Mouse (Mus musculus): ENCODE data around the gene Inpp5d.
"Not testable (repeated sequence)": the region's sequence is repeated elsewhere in the genome, so short reads cannot be mapped to it uniquely, and the experiment has no call there.

The Inpp5d gene

DNA sequence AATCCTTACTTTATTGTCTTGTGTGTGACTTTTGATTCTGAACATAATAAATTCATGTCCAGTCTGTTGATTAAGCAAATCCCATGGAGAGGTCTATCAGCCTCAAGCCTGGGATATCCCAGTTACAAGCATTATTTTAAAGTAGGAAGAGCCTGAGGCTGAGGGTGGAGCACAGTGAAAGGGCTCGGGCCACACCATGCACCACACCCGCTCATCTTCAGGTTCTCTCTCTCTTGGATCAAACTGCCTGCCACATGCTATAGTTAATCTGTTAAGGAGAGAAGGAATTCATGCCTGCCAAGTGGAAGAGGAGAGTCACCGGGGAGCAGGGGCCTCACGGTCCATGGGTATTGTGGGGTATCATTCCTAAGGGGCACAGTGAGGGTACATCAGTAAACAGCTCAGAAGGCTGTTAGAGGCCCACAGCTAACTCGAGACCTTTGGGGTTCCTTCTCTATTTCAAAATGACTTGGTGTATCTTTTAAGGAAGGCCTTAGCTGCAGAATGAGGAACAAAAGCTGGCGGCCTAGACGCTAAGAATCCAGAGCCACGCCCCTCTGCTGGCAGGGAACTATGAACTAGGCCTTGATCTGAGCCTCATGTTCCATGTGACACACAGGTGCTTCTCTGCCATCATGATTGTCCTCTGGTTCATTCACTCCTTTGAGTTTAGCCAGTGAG, 39.0 kb downstream of the Inpp5d start:
- DNase-seq: peak; percentile 55 to 79

DNA sequence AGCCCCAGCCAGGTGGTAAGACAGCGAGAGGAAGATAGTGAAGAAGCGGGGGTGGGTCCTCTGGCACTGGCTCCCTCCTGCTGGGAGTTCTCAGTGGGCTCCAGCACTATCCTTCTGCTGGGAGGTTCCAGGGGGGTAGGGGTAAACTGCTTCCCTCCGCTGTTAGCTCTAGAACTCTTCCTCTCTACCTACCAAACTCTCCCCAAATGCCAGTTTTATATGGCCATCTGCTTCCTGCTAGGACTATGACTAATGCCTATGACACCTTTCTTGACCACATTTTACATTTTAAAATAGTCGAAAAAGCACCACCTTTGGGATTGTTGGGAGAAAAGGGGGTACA, 39.5 kb downstream of the Inpp5d start:
- no peak for DNase-seq

DNA sequence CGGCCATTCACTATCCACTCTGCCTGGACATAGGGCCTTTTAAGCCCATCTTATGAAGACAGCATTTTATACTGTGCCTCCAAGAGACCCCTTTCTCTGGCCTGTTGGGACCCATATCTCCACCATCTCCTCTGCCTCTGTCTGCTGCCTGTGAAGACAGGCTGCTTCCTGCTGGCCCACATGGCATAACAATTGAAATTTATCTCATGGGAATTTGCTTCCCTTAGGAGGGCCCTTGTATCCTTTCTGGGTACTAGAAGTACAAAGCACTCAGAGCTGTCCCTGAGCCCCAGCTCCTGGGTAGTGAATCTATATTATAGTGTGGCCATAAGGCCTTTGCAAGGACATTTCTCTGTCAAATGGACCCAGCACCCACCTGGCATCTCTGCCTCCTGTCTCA, 40.6 kb downstream of the Inpp5d start:
- DNase-seq: no peak

DNA sequence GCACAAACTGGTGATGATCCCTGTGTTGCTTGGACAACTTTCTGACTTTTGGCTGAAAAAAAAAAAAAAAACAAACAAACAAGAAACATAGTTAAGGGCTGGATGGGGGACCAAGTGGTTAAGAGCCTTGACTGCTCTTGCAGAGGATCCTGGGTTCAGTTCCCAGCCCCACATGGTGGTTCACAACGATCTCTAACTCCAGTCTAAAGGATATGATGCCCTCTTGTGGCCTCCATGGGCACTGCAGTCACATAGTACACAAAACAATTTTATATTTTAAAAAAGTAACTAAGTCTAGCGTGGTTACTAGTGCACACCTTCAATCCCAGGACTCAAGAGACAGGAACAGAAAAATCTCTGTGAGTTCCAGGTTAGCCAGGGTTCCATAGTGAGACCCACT, 43.9 kb downstream of the Inpp5d start:
- DNase-seq: peak in 1 of 2 experiments; percentile 17

DNA sequence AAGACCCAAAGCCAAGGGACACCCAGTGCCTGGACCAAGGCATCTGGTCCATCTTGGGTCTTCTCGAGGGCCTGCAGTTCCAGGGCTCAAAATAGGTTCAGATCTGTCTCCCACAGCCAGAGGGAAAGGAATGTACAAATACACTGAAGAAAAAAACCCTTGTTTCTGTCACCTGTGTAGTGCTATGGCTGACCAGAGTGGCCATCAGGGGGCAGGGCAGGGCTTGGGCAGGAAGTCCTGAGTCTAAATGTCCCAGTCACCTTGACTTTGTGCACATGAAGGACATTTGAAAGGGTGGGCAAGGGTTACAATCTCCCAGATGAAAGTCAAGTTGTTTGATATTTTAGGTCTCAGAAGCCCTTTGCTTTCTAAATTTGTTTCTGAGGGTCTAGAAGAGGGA, 46.9 kb downstream of the Inpp5d start:
- DNase-seq: no peak

DNA sequence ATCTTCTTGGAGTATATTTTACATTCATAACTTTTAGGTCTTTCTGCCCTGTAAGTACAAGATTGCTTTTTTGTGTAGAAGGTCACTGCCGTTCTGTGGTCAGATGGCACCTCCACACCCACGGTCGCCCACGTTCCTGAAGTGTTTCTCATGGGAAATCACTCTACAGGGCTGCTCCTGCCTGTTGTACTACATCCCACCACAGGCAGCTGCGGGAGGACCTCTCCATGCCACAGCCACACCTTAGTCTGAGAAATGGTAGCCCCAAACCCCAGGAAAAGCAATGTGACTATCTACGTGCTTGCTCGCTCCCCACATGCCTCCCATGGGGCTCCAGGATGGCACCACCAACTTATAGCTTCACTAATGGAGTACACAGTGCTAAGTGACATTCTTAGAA, 48.2 kb downstream of the Inpp5d start:
- no peak for DNase-seq

DNA sequence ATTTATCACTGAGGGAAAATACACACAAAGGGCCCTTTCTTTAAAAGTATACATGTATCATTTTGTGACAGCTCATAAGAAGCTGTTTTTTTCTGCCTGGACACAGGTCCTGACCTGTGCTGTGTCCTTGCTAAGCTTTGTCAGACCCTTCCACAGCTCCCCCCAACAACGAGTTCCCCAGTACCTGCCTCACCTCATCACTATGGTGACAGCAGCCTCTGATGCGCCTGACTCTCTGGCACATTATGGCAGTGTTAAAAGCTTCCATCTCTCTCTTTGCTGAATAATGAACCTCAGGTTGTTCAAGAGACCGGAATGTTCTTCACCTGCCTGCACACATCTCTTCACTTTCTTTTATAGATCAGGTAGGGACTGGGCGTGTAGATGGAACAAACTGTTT, 51.4 kb downstream of the Inpp5d start:
- DNase-seq: no peak

DNA sequence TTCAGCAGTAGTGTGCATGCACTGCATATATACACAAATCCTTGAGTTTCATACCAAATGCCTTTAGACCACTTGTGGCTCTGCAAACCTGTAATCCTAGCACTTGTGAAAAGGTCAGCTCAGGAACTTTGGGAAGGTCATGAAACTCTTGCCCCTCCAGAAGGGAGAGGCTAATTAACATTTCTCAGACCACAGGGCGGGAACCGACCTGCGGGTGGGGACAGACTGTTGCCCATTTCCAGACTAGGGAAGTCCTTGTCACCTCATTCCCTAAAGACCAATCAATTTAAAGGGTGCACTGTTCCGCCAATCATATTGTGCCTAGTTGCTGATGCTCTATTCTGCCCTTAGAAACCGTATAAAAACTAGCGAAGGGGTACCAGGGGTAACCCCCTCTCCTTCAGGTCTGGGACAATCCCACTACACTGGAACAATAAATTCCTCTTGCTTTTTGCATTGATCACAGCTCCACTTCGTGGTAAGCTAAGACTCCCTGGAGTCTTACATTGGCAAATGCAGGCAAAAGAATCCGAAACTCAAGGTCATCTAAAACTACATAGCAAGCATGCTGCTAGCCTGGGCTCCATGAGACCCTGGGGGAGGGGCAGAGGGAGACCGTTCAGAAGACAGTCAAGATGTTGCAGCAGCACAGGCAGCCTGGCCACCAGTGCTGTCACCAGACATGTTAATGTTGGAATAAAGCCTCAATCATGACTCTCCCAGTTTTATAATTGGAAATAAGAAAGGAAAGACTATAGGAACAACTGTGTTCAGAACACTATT, 53.9 kb downstream of the Inpp5d start:
- DNase-seq: no peak

DNA sequence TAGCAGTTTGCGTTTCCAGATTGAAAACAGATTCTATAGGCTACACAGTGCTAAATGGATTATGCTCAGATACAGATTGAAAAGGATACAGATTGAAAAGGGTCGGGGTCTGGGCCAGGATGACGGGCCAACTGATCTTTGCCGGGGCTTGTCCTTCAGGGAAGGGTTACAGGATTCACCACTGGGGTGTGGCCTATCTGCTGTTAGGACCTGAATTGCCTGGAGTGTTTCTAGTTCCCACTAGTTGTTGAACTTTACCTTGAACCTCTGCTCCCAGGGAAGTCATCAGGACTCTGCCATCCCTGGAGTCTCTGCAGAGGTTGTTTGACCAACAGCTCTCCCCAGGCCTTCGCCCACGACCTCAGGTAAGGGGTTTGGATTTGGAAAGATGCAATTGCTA, 55.9 kb downstream of the Inpp5d start:
- DNase-seq: no peak

DNA sequence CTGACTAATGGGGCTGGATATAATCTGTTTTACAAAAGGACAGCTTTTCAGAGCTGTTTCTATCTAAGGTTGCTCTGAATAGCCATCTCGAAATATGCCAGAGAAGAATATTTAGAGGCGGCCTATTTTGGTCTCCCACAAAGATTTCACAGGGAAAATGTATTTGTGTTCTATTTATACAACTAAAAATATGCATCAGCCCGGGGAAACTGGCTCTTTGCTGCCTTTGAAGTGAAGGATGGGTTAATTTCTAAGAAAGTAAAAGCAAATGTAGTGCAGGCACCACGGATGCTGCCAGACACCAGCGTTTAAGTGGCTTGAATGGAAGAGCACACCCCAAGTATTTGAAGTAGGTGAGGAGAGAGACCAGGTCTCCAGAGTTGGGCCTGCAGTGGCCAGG, 59.0 kb downstream of the Inpp5d start:
- DNase-seq: no peak

DNA sequence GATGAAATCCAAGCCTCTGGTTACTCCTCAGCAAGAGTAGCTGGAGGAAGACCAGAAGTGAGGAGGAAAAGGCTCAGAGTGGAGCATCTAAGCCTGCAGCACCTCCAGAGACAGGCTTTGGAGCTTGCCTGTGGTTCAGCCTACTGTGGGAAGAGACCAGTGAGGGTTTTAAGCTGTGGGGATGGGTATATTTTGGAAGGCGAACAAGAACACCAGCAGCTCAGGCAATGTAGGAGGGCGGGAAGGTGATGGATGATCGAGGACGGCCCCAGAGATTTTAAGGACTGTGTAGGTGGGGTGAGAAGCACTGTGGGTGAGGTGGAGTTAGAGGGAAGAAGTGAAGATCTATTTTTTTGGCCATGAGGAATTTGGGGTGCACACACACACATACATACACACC, 60.8 kb downstream of the Inpp5d start:
- DNase-seq: no peak

DNA sequence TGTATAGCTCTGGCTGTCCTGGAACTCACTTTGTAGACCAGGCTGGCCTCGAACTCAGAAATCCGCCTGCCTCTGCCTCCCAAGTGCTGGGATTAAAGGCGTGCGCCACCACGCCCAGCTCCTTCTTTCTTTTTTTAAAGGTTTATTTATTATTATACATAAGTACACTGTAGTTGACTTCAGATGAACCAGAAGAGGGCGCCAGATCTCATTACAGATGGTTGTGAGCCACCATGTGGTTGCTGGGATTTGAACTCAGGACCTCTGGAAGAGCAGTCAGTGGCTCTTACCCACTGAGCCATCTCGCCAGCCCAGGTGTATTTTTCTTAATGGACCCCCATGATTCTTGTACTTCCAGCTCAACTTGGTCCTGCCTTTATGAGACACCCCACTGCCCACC, 62.4 kb downstream of the Inpp5d start:
- DNase-seq: not testable (repeated sequence)

DNA sequence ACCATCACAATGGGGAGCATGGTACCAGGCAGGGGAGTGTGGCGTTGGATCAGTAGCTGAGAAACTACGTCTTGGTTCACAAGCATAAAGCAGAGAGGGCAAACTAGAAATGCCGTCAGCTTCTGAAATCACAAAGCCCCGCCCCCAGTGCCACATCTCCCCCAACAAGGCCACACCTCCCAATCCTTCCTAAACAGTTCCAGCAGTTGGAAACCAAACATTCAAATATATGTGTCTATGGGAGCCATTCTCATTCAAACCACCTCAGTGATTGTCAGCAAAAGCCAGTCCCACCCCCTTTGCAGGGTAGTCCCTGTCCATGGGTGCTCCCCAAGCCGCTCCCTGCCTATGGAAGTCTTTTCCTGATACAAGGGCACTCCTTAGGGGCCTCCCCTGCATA, 64.0 kb downstream of the Inpp5d start:
- no peak for DNase-seq

DNA sequence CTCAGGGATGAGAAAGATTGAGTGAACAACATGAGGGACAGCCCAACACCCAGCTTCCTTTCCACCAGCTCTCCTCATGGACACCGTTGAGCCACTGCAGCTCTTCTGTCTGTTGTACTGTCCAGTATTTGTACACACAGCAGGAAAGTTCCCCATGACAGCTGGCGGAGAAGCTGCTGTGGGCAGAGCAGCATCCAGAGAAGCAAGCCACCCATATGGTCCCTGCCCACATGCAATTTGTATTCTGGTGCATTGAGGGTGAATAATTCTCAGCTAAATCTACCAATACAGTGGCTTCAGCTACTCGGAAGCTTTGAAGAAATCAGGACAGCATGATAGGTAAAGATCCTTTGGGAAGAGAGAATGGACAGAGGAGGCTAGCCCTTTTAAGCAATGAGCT, 64.7 kb downstream of the Inpp5d start:
- DNase-seq: no peak

DNA sequence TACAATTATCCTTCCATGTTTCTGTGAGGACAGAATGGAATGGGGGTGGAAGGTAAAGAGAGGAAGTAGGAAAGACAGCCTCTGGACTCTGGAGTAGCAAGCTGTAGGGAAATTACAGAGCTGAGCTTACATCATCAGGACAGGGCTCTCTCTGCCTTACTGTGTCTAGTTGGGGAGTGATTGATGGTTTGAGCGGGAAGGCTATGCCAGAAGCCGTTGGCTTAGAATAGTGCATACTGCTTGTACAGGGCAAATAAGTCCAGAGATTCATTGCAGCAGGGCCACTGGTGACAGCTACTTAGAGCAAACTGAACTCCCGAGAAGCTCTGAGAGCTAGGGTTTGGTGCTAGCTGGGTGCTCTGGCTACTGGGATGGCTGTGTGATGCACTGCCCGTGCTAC, 66.2 kb downstream of the Inpp5d start:
- no peak for DNase-seq

DNA sequence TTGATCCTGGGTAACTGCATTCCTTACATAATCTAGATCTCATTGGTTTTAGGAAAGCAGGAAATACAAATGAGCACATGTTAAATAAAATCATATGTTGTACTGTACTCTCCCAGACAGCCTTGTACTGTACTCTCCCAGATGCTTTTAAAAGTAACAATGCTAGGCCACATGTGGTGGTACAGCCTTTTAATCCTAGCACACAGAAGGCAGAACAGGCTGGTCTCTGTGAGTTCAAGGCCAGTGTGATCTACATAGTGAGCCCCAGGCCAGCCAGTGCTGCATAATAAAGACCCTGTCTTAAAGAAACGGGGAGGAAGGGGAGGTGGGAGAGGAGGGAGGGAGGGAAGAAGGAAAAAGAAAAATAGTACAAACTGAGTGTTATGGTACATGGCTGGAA, 66.9 kb downstream of the Inpp5d start:
- no peak for DNase-seq

DNA sequence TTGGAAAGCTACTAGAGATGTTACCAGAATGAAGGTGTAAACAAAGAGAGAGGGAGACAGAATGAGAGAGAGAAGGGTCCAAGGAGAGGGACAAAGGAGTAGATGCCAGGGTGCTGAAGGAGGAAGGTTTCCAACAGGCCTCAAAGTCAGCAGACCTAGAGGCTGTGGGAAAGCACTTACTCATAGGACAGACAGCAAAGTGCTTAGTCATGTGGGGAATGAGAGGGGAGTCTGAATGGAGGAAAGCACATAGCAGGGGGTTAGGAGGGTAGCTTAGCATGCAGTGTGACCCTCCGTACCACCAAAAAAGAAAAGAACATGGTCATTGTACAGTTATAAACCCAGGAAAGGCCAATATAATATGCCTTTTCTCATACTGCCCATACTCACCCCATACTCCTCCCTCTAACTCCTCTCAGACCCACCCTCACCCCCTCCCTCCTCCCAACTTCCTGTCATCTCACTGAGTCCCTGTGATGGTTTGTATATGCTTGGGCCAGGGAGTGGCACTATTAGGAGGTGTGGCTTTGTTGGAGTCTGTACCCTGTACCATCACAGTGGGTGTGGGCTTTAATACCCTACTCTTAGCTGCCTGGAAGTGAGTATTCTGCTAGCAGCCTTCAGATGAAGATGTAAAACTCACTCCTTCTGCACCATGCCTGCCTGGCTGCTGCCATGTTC, 69.7 kb downstream of the Inpp5d start:
- no peak for DNase-seq

DNA sequence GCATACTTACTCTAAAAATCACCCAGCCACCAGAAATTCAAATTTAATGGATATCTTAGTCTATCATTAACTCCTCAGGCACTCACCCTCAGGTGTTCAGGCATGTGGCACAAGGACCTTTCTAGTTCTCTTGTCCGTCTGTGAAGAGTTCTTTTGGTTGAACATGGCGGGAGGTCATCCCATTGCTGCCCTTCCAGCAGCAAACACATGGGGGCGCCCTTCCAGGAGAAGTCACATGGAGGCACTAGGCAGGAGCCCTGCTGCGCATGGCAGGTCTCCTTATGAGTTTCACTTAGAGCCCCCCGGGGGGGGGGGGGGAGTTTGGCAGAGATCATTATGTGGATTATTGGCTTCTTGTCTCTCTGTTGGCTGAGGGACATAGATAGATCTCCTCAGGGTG, 76.2 kb downstream of the Inpp5d start:
- peak; percentile 45 to 49 for DNase-seq

DNA sequence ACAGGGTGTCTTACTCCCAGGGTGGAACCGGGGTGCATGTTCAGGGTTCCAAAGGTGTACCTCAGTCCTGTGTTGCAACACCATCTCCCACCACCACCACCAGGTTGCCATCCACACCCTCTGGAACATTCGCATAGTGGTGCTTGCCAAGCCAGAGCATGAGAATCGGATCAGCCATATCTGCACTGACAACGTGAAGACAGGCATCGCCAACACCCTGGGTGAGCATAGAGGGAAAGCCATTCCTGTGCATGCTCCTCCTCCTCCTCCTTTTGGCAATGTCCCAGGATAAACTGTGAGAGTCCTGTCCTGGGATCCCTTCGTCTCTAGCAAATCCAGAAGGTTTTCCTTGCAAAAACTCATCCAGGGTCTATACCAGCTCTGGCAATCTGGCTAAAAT, 77.9 kb downstream of the Inpp5d start:
- no peak for DNase-seq

DNA sequence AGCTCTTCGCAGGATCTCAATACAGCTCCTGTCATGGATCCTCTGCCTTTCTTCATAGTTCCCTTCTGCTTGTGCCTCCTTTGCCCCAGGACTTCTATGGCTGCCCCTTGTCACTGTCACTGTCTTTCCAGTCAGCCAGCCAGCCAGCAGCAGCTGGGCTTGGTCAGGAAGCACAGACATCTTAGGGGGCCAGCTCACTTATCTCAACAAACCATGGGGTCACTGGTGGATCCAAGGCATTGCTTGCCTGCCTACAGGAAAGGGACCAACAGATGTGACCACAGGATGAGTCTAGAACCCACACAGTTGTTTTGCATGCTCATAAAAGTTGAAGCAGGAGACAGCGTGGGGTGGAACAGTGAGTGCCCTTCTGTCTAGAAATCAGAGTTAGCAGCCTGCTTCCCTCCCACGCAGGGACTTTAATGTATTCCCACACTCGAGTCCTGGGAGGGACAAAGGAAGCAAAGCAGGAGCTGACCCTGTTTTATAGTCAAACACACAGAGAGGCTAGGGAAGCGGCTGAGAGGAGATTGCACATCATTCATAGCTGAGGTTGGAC, 79.9 kb downstream of the Inpp5d start:
- no peak for DNase-seq

DNA sequence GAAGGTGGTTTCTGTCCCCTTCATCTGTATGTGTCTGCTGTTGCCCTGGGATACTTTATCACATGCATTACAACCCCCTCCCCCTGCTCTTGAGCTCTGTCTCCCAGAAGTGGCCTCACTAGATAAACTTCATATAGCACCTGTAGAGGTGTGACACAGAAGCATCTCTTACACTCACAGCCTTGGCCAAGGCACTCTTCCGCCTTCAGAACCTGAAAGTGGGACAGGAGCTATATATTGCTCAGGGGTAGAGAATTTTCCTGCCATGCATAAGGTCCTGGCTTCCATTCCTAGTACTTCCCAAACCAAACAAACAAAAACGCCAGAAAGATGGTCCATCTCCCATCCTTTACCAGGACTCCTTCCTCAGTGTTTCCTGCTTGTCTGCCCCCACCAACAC, 84.1 kb downstream of the Inpp5d start:
- no peak for DNase-seq

DNA sequence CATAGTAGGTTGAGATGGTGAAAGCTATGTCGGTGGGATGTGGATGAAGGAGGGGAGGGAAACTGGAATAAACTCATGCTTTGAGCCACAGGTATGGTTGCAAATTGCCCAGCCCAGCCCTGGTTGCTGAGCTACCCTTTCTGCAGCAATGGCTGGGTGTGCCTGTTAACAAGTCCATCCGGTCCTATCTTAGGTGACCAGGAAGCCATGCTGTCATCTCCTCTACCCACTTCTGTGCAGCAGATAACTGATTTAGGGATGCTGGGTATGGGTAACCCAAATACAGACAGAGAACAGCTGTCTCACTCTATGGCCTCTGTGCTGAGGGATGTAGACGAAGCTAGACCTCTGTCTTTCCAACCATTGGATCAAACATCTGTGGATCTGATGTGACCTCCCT, 86.2 kb downstream of the Inpp5d start:
- no peak for DNase-seq

DNA sequence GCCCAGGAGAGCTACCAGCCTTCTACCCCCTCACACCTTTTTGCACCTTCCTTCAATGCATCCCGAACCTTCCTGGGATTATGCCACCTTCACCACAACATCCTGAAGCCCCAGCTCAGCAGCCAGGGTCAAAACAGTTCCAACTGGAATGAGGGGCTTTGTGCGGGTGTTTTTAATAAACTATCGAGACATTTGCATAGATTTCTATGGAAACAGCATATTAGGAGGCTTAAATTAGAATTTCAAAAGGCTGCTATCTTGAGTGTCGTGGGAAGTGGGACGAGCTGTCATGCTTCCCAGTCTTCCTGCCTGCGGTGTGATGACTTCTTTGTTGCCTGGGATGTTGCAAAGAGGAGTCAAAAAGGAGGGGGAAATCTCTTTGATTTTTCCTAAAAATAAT, 88.9 kb downstream of the Inpp5d start:
- DNase-seq: no peak

DNA sequence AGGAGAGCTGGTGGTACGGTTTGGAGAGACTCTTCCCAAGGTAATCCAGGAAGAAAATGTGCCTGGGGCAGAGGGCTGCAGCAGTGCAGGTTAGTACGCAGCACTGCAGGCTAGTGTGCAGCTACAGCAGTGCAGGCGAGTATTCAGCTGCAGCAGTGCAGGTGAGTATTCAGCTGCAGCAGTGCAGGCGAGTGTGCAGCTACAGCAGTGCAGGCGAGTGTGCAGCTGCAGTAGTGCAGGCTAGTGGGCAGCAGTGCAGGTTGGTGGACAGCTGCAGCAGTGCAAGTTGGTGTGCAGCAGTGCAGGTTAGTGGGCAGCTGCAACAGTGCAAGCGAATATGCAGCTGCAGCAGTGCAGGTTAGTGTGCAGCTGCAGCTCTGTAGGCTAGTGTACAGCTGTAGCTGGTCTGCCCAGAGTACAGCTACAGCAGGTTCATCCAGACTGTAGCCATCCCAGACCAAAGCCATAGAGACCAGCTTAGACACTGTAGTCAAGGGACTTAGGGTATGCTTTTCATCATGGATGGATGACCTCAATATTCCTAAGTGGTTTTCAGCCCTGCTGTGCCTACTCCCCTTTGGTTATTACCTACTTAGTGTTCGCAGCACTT, 89.7 kb downstream of the Inpp5d start:
- no peak for DNase-seq
